Mouse (Mus musculus): Measurements from ENCODE around the gene Cox6b1. TPM values are rescaled to one million over a fixed set of nuclear protein-coding genes. Genes with fewer than 3 reads are reported as not detected.
A peak's percentile ranks its signal among the peaks of the same experiment; 100 is the strongest.

The Cox6b1 gene
- polyA plus RNA-seq, 1 experiment from 2014 or later, result 998 TPM

GRCm38 (mm10) chr7:30604424-30604823 lies 21.5 kb downstream of the Cox6b1 start:
- Histone ChIP-seq H3K9ac (replicated peaks) (no peak overlapping the region), H3K4me3 (ENCODE audit: low read depth, low read length) (no peak overlapping the region), H3K27ac (ENCODE audit: low read depth) (no peak overlapping the region), H3K9me3 (ENCODE audit: low read length) (no peaks in the 10 kb centered on the region), H3K4me1 (ENCODE audit: insufficient read depth) (peaks cover 13% of the 10 kb centered on the region), H3K36me3 (replicated peaks; ENCODE audit: insufficient read depth, low read length) (no peaks in the 10 kb centered on the region), H3K27me3 (ENCODE audit: insufficient read depth, low read length) (no peaks in the 10 kb centered on the region), H3K4me2 (ENCODE audit: low read depth, low read length) (no peak overlapping the region)
- WGBS (ENCODE audit: insufficient replicate concordance), result 51% methylated on average over 8 of the region's 8 CpGs
- no peak for ATAC-seq
- no peak for TF ChIP-seq EP300 (IDR thresholded peaks at IDR 0.05; ENCODE audit: low read depth)
- no peak for TF ChIP-seq CTCF (IDR thresholded peaks at IDR 0.05; ENCODE audit: low read depth)
- no peak for DNase-seq

- H3K27ac ChIP-seq (ENCODE audit: low read depth), result no peak overlapping the region
- no peak overlapping the region for H3K4me3 ChIP-seq (ENCODE audit: low read depth, low read length)
- WGBS (ENCODE audit: insufficient replicate concordance), result 53% methylated on average over 3 of the region's 3 CpGs
- no peak for DNase-seq
- H3K9me3 ChIP-seq (ENCODE audit: low read length), result no peaks in the 10 kb centered on the region
- no peak for ATAC-seq
- H3K4me2 ChIP-seq (ENCODE audit: low read depth, low read length), result no peak overlapping the region
- H3K27me3 ChIP-seq (ENCODE audit: insufficient read depth, low read length), result no peaks in the 10 kb centered on the region
- H3K9ac ChIP-seq (replicated peaks), result no peak overlapping the region
- no peak for TF ChIP-seq EP300 (IDR thresholded peaks at IDR 0.05; ENCODE audit: low read depth)
- TF ChIP-seq CTCF (IDR thresholded peaks at IDR 0.05; ENCODE audit: low read depth), result no peak
- H3K4me1 ChIP-seq (ENCODE audit: insufficient read depth), result peaks cover 13% of the 10 kb centered on the region
- H3K36me3 ChIP-seq (replicated peaks; ENCODE audit: insufficient read depth, low read length), result no peaks in the 10 kb centered on the region
Measured at GRCm38 (mm10) chr7:30602583-30602982, 23.4 kb downstream of the Cox6b1 start.

GRCm38 (mm10) chr7:30600651-30601050 lies 25.3 kb downstream of the Cox6b1 start:
- 70% methylated on average over 7 of the region's 7 CpGs for WGBS (ENCODE audit: insufficient replicate concordance)
- no peak overlapping the region for H3K27ac ChIP-seq (ENCODE audit: low read depth)
- no peak overlapping the region for H3K4me3 ChIP-seq (ENCODE audit: low read depth, low read length)
- ATAC-seq (no peak), DNase-seq (no peak)
- H3K27me3 ChIP-seq (ENCODE audit: insufficient read depth, low read length), result no peaks in the 10 kb centered on the region
- H3K9ac ChIP-seq (replicated peaks), result no peak overlapping the region
- H3K36me3 ChIP-seq (replicated peaks; ENCODE audit: insufficient read depth, low read length), result no peaks in the 10 kb centered on the region
- H3K9me3 ChIP-seq (ENCODE audit: low read length), result no peaks in the 10 kb centered on the region
- TF ChIP-seq EP300 (IDR thresholded peaks at IDR 0.05; ENCODE audit: low read depth) (no peak), CTCF (IDR thresholded peaks at IDR 0.05; ENCODE audit: low read depth) (no peak)
- no peak overlapping the region for H3K4me2 ChIP-seq (ENCODE audit: low read depth, low read length)
- peaks cover 13% of the 10 kb centered on the region for H3K4me1 ChIP-seq (ENCODE audit: insufficient read depth)

GRCm38 (mm10) chr7:30599933-30600353 lies 26.0 kb downstream of the Cox6b1 start:
- TF ChIP-seq CTCF (IDR thresholded peaks at IDR 0.05; ENCODE audit: low read depth), result no peak
- no peak for TF ChIP-seq EP300 (IDR thresholded peaks at IDR 0.05; ENCODE audit: low read depth)
- H3K9ac ChIP-seq (replicated peaks), result 0 out of 2 replicates have a peak overlapping the region, but pooled peaks have one; percentile 41

GRCm38 (mm10) chr7:30598786-30599185 lies 27.2 kb downstream of the Cox6b1 start, which contains the start of gene Zbtb32:
Gene Zbtb32, minus strand, starts transcription at chr7:30598909.
- H3K4me2 ChIP-seq (ENCODE audit: low read depth, low read length), result peak within 1 kb of the TSS; percentile 40; the same call in 1 of the 2 replicates
- 87% methylated on average over 12 of the region's 12 CpGs for WGBS (ENCODE audit: insufficient replicate concordance)
- no peak within 1 kb of the TSS for H3K4me3 ChIP-seq (ENCODE audit: low read depth, low read length)
- peaks cover 16% of the 10 kb centered on the region for H3K4me1 ChIP-seq (ENCODE audit: insufficient read depth)
- 0 out of 2 replicates have a peak within 1 kb of the TSS, but pooled peaks have one; percentile 41 for H3K9ac ChIP-seq (replicated peaks)
- no peaks in the 10 kb centered on the region for H3K27me3 ChIP-seq (ENCODE audit: insufficient read depth, low read length)
- H3K27ac ChIP-seq (ENCODE audit: low read depth), result no peak within 1 kb of the TSS; the same call in 1 of the 2 replicates
- DNase-seq (no peak), ATAC-seq (no peak)
- H3K36me3 ChIP-seq (replicated peaks; ENCODE audit: insufficient read depth, low read length), result no peaks in the 10 kb centered on the region
- H3K9me3 ChIP-seq (ENCODE audit: low read length), result no peaks in the 10 kb centered on the region
- TF ChIP-seq EP300 (IDR thresholded peaks at IDR 0.05; ENCODE audit: low read depth) (no peak), CTCF (IDR thresholded peaks at IDR 0.05; ENCODE audit: low read depth) (no peak)

More at GRCm38 (mm10) chr7:30599933-30600353, 26.0 kb downstream of the Cox6b1 start:
- DNase-seq (peak; percentile 92), ATAC-seq (peak; percentile 99)
- Histone ChIP-seq H3K4me2 (ENCODE audit: low read depth, low read length) (peak overlapping the region; percentile 40), H3K27ac (ENCODE audit: low read depth) (no peak overlapping the region), H3K36me3 (replicated peaks; ENCODE audit: insufficient read depth, low read length) (no peaks in the 10 kb centered on the region), H3K4me1 (ENCODE audit: insufficient read depth) (peaks cover 13% of the 10 kb centered on the region), H3K4me3 (ENCODE audit: low read depth, low read length) (no peak overlapping the region), H3K9me3 (ENCODE audit: low read length) (no peaks in the 10 kb centered on the region), H3K27me3 (ENCODE audit: insufficient read depth, low read length) (no peaks in the 10 kb centered on the region)
- WGBS (ENCODE audit: insufficient replicate concordance), result 5% methylated on average over 16 of the region's 16 CpGs

GRCm38 (mm10) chr7:30596811-30597210 lies 29.1 kb downstream of the Cox6b1 start:
- Histone ChIP-seq H3K4me1 (ENCODE audit: insufficient read depth) (peaks cover 16% of the 10 kb centered on the region), H3K27me3 (ENCODE audit: insufficient read depth, low read length) (no peaks in the 10 kb centered on the region), H3K4me2 (ENCODE audit: low read depth, low read length) (no peak overlapping the region), H3K36me3 (replicated peaks; ENCODE audit: insufficient read depth, low read length) (no peaks in the 10 kb centered on the region), H3K4me3 (ENCODE audit: low read depth, low read length) (no peak overlapping the region), H3K9me3 (ENCODE audit: low read length) (no peaks in the 10 kb centered on the region), H3K9ac (replicated peaks) (no peak overlapping the region), H3K27ac (ENCODE audit: low read depth) (no peak overlapping the region)
- WGBS (ENCODE audit: insufficient replicate concordance), result 76% methylated on average over 5 of the region's 5 CpGs
- DNase-seq, result no peak
- ATAC-seq, result no peak
- no peak for TF ChIP-seq EP300 (IDR thresholded peaks at IDR 0.05; ENCODE audit: low read depth)
- TF ChIP-seq CTCF (IDR thresholded peaks at IDR 0.05; ENCODE audit: low read depth), result no peak

All from liver, postnatal 0 days (tissue).